ENCODE assay signal across 8 mouse cellular contexts in genomic region chr1:39479254-39479653, GRCm38 (mm10). TPM values are rescaled to one million over a fixed set of nuclear protein-coding genes. Genes with fewer than 3 reads are reported as not detected.
DNase-seq lines count a peak whose midpoint lies in the region; ATAC-seq lines count a peak whose summit lies in the region.

No protein-coding gene starts in this region.

- H3K9ac ChIP-seq in heart, embryonic 13.5 days: no peak overlapping the region
- H3K9ac ChIP-seq in neural tube, embryonic 13.5 days: no peak overlapping the region
- H3K9ac ChIP-seq in liver, embryonic 13.5 days: no peak overlapping the region

- H3K4me1 ChIP-seq in heart, embryonic 13.5 days: peaks cover 32% of the 10 kb centered on the region
- H3K4me1 ChIP-seq in neural tube, embryonic 13.5 days (replicated peaks): peaks cover 26% of the 10 kb centered on the region
- peaks cover 48% of the 10 kb centered on the region for H3K4me1 ChIP-seq in liver, embryonic 13.5 days (replicated peaks)

- 0 out of 2 replicates have a peak, but pooled peaks cover 4% of the 10 kb centered on the region for H3K36me3 ChIP-seq in heart, embryonic 13.5 days
- H3K36me3 ChIP-seq in neural tube, embryonic 13.5 days: no peaks in the 10 kb centered on the region
- no peaks in the 10 kb centered on the region; the same call in 1 of the 2 replicates for H3K36me3 ChIP-seq in liver, embryonic 13.5 days

- 70% methylated on average over 5 of the region's 5 CpGs for WGBS in heart, embryonic 13.5 days
- WGBS in neural tube, embryonic 13.5 days: 64% methylated on average over 5 of the region's 5 CpGs
- WGBS in liver, embryonic 13.5 days (ENCODE audit: insufficient replicate concordance): 66% methylated on average over 5 of the region's 5 CpGs

- peak overlapping the region; percentile 77; the same call in 1 of the 2 replicates for H3K27ac ChIP-seq in heart, embryonic 13.5 days (replicated peaks)
- no peak overlapping the region for H3K27ac ChIP-seq in neural tube, embryonic 13.5 days (replicated peaks)
- no peak overlapping the region for H3K27ac ChIP-seq in liver, embryonic 13.5 days

- H3K27me3 ChIP-seq in heart, embryonic 13.5 days (replicated peaks): 0 out of 2 replicates have a peak, but pooled peaks cover 4% of the 10 kb centered on the region
- peaks cover 7% of the 10 kb centered on the region; the same call in 1 of the 2 replicates for H3K27me3 ChIP-seq in neural tube, embryonic 13.5 days
- H3K27me3 ChIP-seq in liver, embryonic 13.5 days: no peaks in the 10 kb centered on the region

- peak overlapping the region; percentile 100 for H3K4me2 ChIP-seq in heart, embryonic 13.5 days
- peak overlapping the region; percentile 98 for H3K4me2 ChIP-seq in neural tube, embryonic 13.5 days
- peak overlapping the region; percentile 99; the same call in 1 of the 2 replicates for H3K4me2 ChIP-seq in liver, embryonic 13.5 days

- DNase-seq in heart, postnatal 4 days: no peak
- no peak for DNase-seq in neural tube, embryonic 10.5 days (ENCODE audit: extremely low spot score, low spot score)
- DNase-seq in liver, embryonic 13.5 days: no peak
- DNase-seq in urinary bladder, adult 2 months (ENCODE audit: low spot score): no peak
- DNase-seq in spleen, postnatal 10 days (ENCODE audit: low spot score in 2 of 2): no peak
- no peak for DNase-seq in ovary, postnatal 36 days (ENCODE audit: low spot score)

- H3K9me3 ChIP-seq in heart, embryonic 13.5 days: 0 out of 2 replicates have a peak, but pooled peaks cover 4% of the 10 kb centered on the region
- no peaks in the 10 kb centered on the region for H3K9me3 ChIP-seq in neural tube, embryonic 13.5 days
- H3K9me3 ChIP-seq in liver, embryonic 13.5 days (replicated peaks): no peaks in the 10 kb centered on the region

- no peak for ATAC-seq in heart, embryonic 13.5 days (ENCODE audit: extremely low read depth, insufficient number of reproducible peaks, low FRiP score, low TSS enrichment)
- no peak for ATAC-seq in neural tube, embryonic 13.5 days (ENCODE audit: low read depth)
- ATAC-seq in liver, embryonic 13.5 days (ENCODE audit: low read depth): no peak

- H3K4me3 ChIP-seq in heart, embryonic 13.5 days: peak overlapping the region; percentile 84; the same call in 1 of the 2 replicates
- H3K4me3 ChIP-seq in neural tube, embryonic 13.5 days: no peak overlapping the region
- H3K4me3 ChIP-seq in liver, embryonic 13.5 days (replicated peaks): no peak overlapping the region

RNA-seq across cellular contexts. Expression of gene Tbc1d8, which starts 0.7 kb away (rescaled TPM):
- polyA plus RNA-seq in heart, embryonic 13.5 days (2015; fragmentation: Nextera tagmentation; extraction: Ambion mirVana): 11.5 and 11.7 TPM in 2 replicates
- total RNA-seq in heart, postnatal 4 days (2021): 1 to 10 TPM; 8.1 to 8.9 TPM
- polyA plus RNA-seq in neural tube, embryonic 13.5 days (2015; fragmentation: Nextera tagmentation; extraction: Ambion mirVana): 10.3 and 10.6 TPM in 2 replicates
- 2.7 and 3.0 TPM in 2 replicates for polyA plus RNA-seq in liver, embryonic 13.5 days (2015; fragmentation: Nextera tagmentation; extraction: Ambion mirVana)
- 40.9 and 41.8 TPM in 2 replicates for polyA plus RNA-seq in urinary bladder, adult 2 months (2012; rRNA removed)

RNA-seq across cellular contexts. Expression of gene Cnot11, which starts 55.5 kb away (rescaled TPM):
- 14.0 and 15.0 TPM in 2 replicates for polyA plus RNA-seq in heart, embryonic 13.5 days (2015; fragmentation: Nextera tagmentation; extraction: Ambion mirVana)
- total RNA-seq in heart, postnatal 4 days (2021): 10 to 100 TPM; 18.2 to 18.4 TPM
- 17.4 and 25.5 TPM in 2 replicates for polyA plus RNA-seq in neural tube, embryonic 13.5 days (2015; fragmentation: Nextera tagmentation; extraction: Ambion mirVana)
- 10.9 and 11.3 TPM in 2 replicates for polyA plus RNA-seq in liver, embryonic 13.5 days (2015; fragmentation: Nextera tagmentation; extraction: Ambion mirVana)
- polyA plus RNA-seq in urinary bladder, adult 2 months (2012; rRNA removed): 16.8 and 17.1 TPM in 2 replicates
